Mouse (Mus musculus) left cerebral cortex, adult 18-20 months (tissue): Measurements from ENCODE around the gene Ano1. TPM values are rescaled to one million over a fixed set of nuclear protein-coding genes. Genes with fewer than 3 reads are reported as not detected.

ENCODE experiments used
- DNase-seq, 2 experiments: peaks; one replicate each; pipeline ENCODE4 v3.0.0; 2021 to 2022; ENCODE audit warnings: low spot score in 2 of 2, mixed read lengths in 1 of 2
- total RNA-seq, 2 experiments: library from RNA; stranded (reverse); gene quantifications; 2 replicates each; pipeline ENCODE4 v1.2.3; 2021

The Ano1 gene
- total RNA-seq, 2 experiments from 2014 or later, result 2.5 to 4.1 TPM

GRCm38 (mm10) chr7:144768845-144769244 lies 17.1 kb upstream of the Ano1 start:
- no peak for DNase-seq

- no peak for DNase-seq
These were observed 12.9 kb upstream of the Ano1 start for GRCm38 (mm10) chr7:144764537-144765282.

GRCm38 (mm10) chr7:144764013-144764412 lies 12.2 kb upstream of the Ano1 start:
- DNase-seq, result no peak

GRCm38 (mm10) chr7:144762496-144763235 lies 10.9 kb upstream of the Ano1 start:
- DNase-seq, result no peak

GRCm38 (mm10) chr7:144760228-144760627 lies 8.5 kb upstream of the Ano1 start:
- DNase-seq, result no peak

GRCm38 (mm10) chr7:144759455-144759854 lies 7.7 kb upstream of the Ano1 start:
- DNase-seq, result no peak

GRCm38 (mm10) chr7:144755511-144756378 lies 4.0 kb upstream of the Ano1 start:
- DNase-seq, result no peak

- no peak for DNase-seq
These were observed 2.9 kb upstream of the Ano1 start for GRCm38 (mm10) chr7:144754722-144755121.

GRCm38 (mm10) chr7:144753657-144754031 lies 1.9 kb upstream of the Ano1 start:
- no peak for DNase-seq

GRCm38 (mm10) chr7:144752919-144753656 lies 1.3 kb upstream of the Ano1 start:
- DNase-seq, result no peak

GRCm38 (mm10) chr7:144747756-144748155 lies 4.0 kb downstream of the Ano1 start:
- no peak for DNase-seq

GRCm38 (mm10) chr7:144746466-144746865 lies 5.3 kb downstream of the Ano1 start:
- no peak for DNase-seq

GRCm38 (mm10) chr7:144743874-144744273 lies 7.9 kb downstream of the Ano1 start:
- no peak for DNase-seq

- DNase-seq, result no peak
These were observed 11.1 kb downstream of the Ano1 start for GRCm38 (mm10) chr7:144740643-144741042.

- no peak for DNase-seq
These were observed 12.0 kb downstream of the Ano1 start for GRCm38 (mm10) chr7:144739810-144740209.

GRCm38 (mm10) chr7:144738357-144738798 lies 13.4 kb downstream of the Ano1 start:
- DNase-seq, result no peak

- no peak for DNase-seq
These were observed 19.9 kb downstream of the Ano1 start for GRCm38 (mm10) chr7:144731897-144732291.

GRCm38 (mm10) chr7:144731182-144731896 lies 20.4 kb downstream of the Ano1 start:
- no peak for DNase-seq

- DNase-seq, result no peak
These were observed 27.5 kb downstream of the Ano1 start for GRCm38 (mm10) chr7:144724283-144724682.

GRCm38 (mm10) chr7:144719956-144720355 lies 31.8 kb downstream of the Ano1 start:
- no peak for DNase-seq
